Mouse (Mus musculus) kidney, adult 2 months (tissue): ENCODE results near the gene Ppp2r5c.

Experiments used
- CTCF ChIP-seq: fragments of 200-500 bp; conservative IDR thresholded peaks from 2 replicates; pipeline ENCODE4 v1.5.1; 2011; ENCODE audit warnings: low read depth, mild to moderate bottlenecking, control low read depth, low read length, moderate library complexity, mixed read lengths; ENCODE audit not compliant: insufficient read depth, insufficient read length
- POLR2A ChIP-seq: fragments of 200-500 bp; IDR thresholded peaks from one replicate; pipeline ENCODE4 v1.6.1; 2011; ENCODE audit warnings: low read depth, low read length, control low read depth

DNA sequence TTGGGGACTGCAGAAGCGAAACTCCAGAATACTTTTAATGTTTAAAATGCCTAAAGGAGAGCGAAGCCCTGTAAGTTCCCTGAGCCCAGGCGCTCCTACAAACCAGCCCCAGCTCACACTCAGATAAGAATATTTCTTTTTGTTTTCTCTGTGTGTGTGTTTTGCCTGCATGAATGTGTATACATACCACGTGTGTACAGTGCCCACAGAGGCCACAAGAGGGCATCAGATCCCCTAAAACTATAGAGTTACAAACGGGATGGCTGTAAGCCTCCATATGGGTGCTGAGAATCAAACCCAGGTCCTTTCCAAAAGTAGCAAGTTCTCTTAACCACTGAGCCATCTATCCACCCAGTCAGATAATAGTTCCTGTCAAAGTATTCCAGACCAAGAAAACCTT, 46.0 kb upstream of the Ppp2r5c start:
- no peak for TF ChIP-seq CTCF
- no peak for TF ChIP-seq POLR2A
